Mouse (Mus musculus) liver, embryonic 14.5 days (tissue): ENCODE data around the gene Serpine2.

Source experiments
- CTCF ChIP-seq: IDR thresholded peaks from 2 replicates; pipeline ENCODE4 v1.5.1; 2016; ENCODE audit warnings: antibody characterized with exemption, low read depth, control low read depth
- EP300 ChIP-seq: IDR thresholded peaks from 2 replicates; pipeline ENCODE4 v1.6.1; 2016; ENCODE audit warnings: antibody characterized with exemption, low read depth

DNA sequence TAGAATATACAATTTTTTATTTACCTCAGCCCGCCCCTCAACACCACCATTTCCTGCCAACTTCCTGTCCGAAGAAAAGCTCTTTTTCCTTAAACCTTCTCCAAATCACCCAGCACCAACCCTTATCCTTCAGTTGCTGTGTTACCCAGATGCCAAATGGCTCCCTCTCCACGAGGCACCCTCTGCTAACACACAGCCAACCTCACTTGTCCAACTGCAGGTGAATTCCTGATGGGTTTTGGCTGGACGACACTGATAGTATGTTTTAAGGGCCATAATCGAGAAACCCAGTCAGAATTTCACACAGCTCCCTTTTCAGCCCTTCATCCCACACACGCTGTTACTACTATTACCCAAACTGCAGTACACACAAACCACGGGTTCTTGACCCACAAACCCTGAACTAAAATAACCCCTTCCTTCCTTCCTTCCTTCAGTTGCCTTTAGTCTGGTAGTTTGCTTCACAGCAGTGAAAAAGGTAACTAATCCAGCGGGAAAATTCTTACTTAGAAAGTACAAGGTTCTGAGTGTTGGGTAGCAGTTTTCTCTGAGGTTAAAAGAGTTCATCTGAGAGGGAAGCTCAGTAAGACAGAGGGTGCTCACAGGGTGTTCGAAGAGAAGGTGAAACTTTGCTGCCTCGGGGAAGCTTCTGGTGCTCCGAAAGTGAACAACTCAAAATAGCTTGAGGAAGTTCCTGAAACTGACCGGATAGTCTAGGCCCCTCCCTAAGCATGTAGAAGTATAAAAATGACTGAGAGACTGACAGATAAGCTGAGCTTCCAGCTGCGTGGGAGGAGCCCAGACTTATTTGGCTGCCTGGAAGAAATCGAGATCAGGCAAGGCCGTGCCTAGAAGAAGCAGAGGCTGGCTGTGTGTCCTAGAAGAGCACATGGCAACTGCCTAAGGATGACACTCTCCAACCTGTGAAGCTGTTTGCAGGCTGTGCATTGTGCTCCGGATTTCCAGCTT, 98.4 kb downstream of the Serpine2 start:
- TF ChIP-seq CTCF (no peak), EP300 (no peak)
